Mouse (Mus musculus): ENCODE results near the gene Chrd. TPM values are rescaled to one million over a fixed set of nuclear protein-coding genes. Genes with fewer than 3 reads are reported as not detected.

Gene Chrd
- polyA plus RNA-seq, 1 experiment: 2.4 TPM

Other genes starting within 250 kb of the Chrd start
- gene Eif2b5, start 234.3 kb upstream of the Chrd start, polyA plus RNA-seq (2012; rRNA removed): 28.8 and 30.9 TPM in 2 replicates
- gene Dvl3, start 216.1 kb upstream of the Chrd start, polyA plus RNA-seq (2012; rRNA removed): 18.4 and 32.2 TPM in 2 replicates
- 553 and 587 TPM in 2 replicates for gene Ap2m1, start 197.6 kb upstream of the Chrd start, polyA plus RNA-seq (2012; rRNA removed)
- 35.9 and 46.4 TPM in 2 replicates for gene Abcf3, start 184.6 kb upstream of the Chrd start, polyA plus RNA-seq (2012; rRNA removed)
- gene Vwa5b2, start 143.7 kb upstream of the Chrd start, polyA plus RNA-seq (2012; rRNA removed): 2.2 and 4.6 TPM in 2 replicates
- gene Eef1akmt4, start 121.5 kb upstream of the Chrd start, polyA plus RNA-seq (2012; rRNA removed): 16.9 and 18.6 TPM in 2 replicates
- gene Gm49333, start 121.5 kb upstream of the Chrd start, polyA plus RNA-seq (2012; rRNA removed): 0.16 TPM in 1 of 2 replicates, not detected in the other
- 21.1 and 24.1 TPM in 2 replicates for gene Alg3, start 121.4 kb upstream of the Chrd start, polyA plus RNA-seq (2012; rRNA removed)
- 2.0 and 3.3 TPM in 2 replicates for gene Camk2n2, start 111.8 kb upstream of the Chrd start, polyA plus RNA-seq (2012; rRNA removed)
- gene Ece2, start 103.3 kb upstream of the Chrd start, polyA plus RNA-seq (2012; rRNA removed): 0.43 and 0.49 TPM in 2 replicates
- 96.4 and 100 TPM in 2 replicates for gene Psmd2, start 81.5 kb upstream of the Chrd start, polyA plus RNA-seq (2012; rRNA removed)
- 150 and 288 TPM in 2 replicates for gene Eif4g1, start 64.8 kb upstream of the Chrd start, polyA plus RNA-seq (2012; rRNA removed)
- 3.4 and 3.8 TPM in 2 replicates for gene Fam131a, start 39.9 kb upstream of the Chrd start, polyA plus RNA-seq (2012; rRNA removed)
- 27.7 and 28.1 TPM in 2 replicates for gene Polr2h, start 15.5 kb upstream of the Chrd start, polyA plus RNA-seq (2012; rRNA removed)
- gene Clcn2, start 15.4 kb upstream of the Chrd start, polyA plus RNA-seq (2012; rRNA removed): 87.7 and 159 TPM in 2 replicates
- gene Thpo, start 1.4 kb downstream of the Chrd start, polyA plus RNA-seq (2012; rRNA removed): 10.2 and 11.9 TPM in 2 replicates